Mouse (Mus musculus): ENCODE results near the gene Kctd17.

DNA sequence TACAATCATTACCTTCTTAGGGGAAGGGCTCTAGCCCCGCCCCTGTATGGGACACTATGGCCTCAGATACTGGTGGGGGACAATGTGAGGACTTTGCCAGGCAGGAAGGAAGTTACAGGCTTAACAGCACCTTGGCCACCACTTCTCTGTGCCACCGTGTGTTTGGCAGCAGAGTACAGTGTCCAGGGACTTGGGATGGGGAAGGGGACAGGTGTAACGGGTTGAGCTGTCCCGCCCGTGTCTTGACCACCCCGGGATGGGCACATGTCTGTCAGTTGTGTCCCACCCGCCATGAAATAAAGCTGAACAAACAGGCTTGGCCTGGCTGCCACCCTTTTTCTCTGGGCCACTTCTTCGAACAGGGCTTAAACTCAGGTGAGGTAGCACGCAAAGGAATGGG is 10.6 kb downstream of the Kctd17 start:
- TF ChIP-seq CTCF (IDR thresholded peaks at IDR 0.05; ENCODE audit: extremely low read depth, insufficient read length, insufficient replicate concordance, low read depth, low read length) (no peak), POLR2A (IDR thresholded peaks at IDR 0.05; ENCODE audit: low read depth, low read length) (no peak)

Data from small intestine, adult 2 months (tissue).